Mouse (Mus musculus) kidney, postnatal 0 days (tissue): ENCODE data around the gene Dnah11. TPM values are rescaled to one million over a fixed set of nuclear protein-coding genes. Genes with fewer than 3 reads are reported as not detected.
"Not testable (repeated sequence)": the region's sequence is repeated elsewhere in the genome, so short reads cannot be mapped to it uniquely, and the experiment has no call there.

Source experiments
- ATAC-seq: fragments of 200-750 bp; cut with Nextera tagmentation; replicated peaks from 2 replicates; pipeline ENCODE4 v1.8.0; 2017; ENCODE audit warnings: low read depth, moderate number of reproducible peaks, moderate TSS enrichment, moderate library complexity; ENCODE audit not compliant: low FRiP score
- DNase-seq: peaks from one replicate; pipeline ENCODE4 v3.0.0-alpha.2; 2016; ENCODE audit warnings: low spot score
- H3K27ac ChIP-seq: fragments of 300-500 bp; sonication (generic); 2 replicates; pipeline ENCODE4 v1.5.1; 2014; ENCODE audit warnings: mild to moderate bottlenecking
- H3K27me3 ChIP-seq: fragments of 300-500 bp; sonication (generic); 2 replicates; pipeline ENCODE4 v1.6.1; 2014; ENCODE audit warnings: low read length, mixed read lengths; ENCODE audit not compliant: insufficient read depth
- H3K36me3 ChIP-seq: fragments of 300-500 bp; sonication (generic); 2 replicates; pipeline ENCODE4 v1.6.1; 2014; ENCODE audit warnings: low read length, mixed read lengths; ENCODE audit not compliant: insufficient read depth
- H3K4me1 ChIP-seq: fragments of 300-500 bp; sonication (generic); replicated peaks from 2 replicates; pipeline ENCODE4 v1.6.1; 2014; ENCODE audit warnings: antibody characterized with exemption, low read length, mixed read lengths; ENCODE audit not compliant: insufficient read depth
- H3K4me2 ChIP-seq: fragments of 300-500 bp; sonication (generic); 2 replicates; pipeline ENCODE4 v1.6.1; 2014; ENCODE audit warnings: mild to moderate bottlenecking, low read length, moderate library complexity, mixed read lengths
- H3K4me3 ChIP-seq: fragments of 300-500 bp; sonication (generic); replicated peaks from 2 replicates; pipeline ENCODE4 v1.5.1; 2014; ENCODE audit warnings: low read depth, low read length
- H3K9ac ChIP-seq: fragments of 300-500 bp; sonication (generic); 2 replicates; pipeline ENCODE4 v1.6.1; 2014; ENCODE audit warnings: low read depth, low read length
- H3K9me3 ChIP-seq: fragments of 300-500 bp; sonication (generic); replicated peaks from 2 replicates; pipeline ENCODE4 v1.6.1; 2016; ENCODE audit warnings: low read length, inconsistent platforms, mixed read lengths
- CTCF ChIP-seq: IDR thresholded peaks from 2 replicates; pipeline ENCODE4 v1.5.1; 2016; ENCODE audit warnings: antibody characterized with exemption, low read depth, mild to moderate bottlenecking, moderate library complexity
- WGBS: fragments of 180-500 bp; shearing (Covaris S2); extraction: QIAGEN DNeasy Blood & Tissue Kit; methylation state at CpG from one replicate; pipeline ENCODE4 v1.1.7; 2014; 5-methylcytosine and 5-hydroxymethylcytosine counted together
- polyA plus RNA-seq: library from polyadenylated mRNA; unstranded; fragments of >200 nt; fragmentation: Nextera tagmentation; extraction: Ambion mirVana; gene quantifications from 2 replicates; pipeline ENCODE4 v1.2.1, GENCODE M21; 2015

The Dnah11 gene
- polyA plus RNA-seq, 1 experiment from 2014 or later, result 1.3 TPM

DNA sequence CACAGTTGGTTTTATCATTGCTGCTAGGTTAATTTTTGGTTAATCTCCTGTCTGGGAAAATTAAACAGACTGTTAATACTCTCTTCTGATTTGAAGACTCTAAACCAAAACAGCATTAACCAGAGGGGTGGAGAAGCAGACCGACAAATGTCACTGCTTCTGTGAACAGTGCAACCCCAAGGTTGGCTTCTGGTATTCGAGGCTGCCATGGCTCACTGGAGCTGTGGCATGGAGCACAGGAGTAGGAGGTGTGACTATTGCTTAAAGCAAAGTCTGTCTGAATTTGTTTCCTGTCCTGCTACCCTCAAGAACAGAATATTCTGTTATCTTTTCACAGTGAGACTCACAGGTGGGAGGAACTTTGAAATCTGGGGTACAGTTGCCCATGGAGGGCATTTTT is 260.6 kb downstream of the Dnah11 start:
- Histone ChIP-seq H3K9me3 (no peaks in the 10 kb centered on the region), H3K27ac (no peak overlapping the region), H3K4me2 (no peak overlapping the region), H3K27me3 (no peaks in the 10 kb centered on the region), H3K36me3 (no peaks in the 10 kb centered on the region), H3K9ac (no peak overlapping the region), H3K4me3 (no peak overlapping the region), H3K4me1 (no peaks in the 10 kb centered on the region)
- no peak for TF ChIP-seq CTCF
- 23% methylated on average over 2 of the region's 2 CpGs for WGBS
- ATAC-seq, result 0 out of 2 replicates have a peak, but pooled peaks have one; percentile 29
- DNase-seq, result peak; percentile 31

DNA sequence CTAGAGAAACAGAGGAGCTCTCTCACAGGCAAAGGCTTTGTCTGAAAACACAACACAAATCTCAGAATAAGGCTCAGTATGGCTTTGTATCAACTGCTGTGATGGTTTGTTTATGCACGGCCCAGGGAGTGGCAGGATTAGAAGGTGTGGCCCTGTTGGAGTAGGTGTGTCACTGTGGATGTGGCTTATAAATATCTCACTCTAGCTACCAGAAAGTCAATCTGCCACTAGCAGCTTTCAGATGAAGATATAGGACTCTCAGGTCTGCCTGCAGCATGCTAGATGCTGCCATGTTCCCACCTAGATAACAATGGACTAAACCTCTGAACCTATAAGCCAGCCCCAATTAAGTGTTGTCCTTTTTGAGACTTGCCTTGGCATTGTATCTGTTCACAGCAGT is 266.8 kb downstream of the Dnah11 start:
- H3K4me2 ChIP-seq, result no peak overlapping the region
- ATAC-seq (no peak), DNase-seq (no peak)
- no peaks in the 10 kb centered on the region for H3K9me3 ChIP-seq
- no peak for TF ChIP-seq CTCF
- H3K9ac ChIP-seq, result no peak overlapping the region
- no peaks in the 10 kb centered on the region for H3K4me1 ChIP-seq
- H3K36me3 ChIP-seq, result no peaks in the 10 kb centered on the region
- WGBS, result 84% methylated on average over 1 of the region's 1 CpGs
- H3K27ac ChIP-seq, result no peak overlapping the region
- no peaks in the 10 kb centered on the region for H3K27me3 ChIP-seq
- no peak overlapping the region for H3K4me3 ChIP-seq

DNA sequence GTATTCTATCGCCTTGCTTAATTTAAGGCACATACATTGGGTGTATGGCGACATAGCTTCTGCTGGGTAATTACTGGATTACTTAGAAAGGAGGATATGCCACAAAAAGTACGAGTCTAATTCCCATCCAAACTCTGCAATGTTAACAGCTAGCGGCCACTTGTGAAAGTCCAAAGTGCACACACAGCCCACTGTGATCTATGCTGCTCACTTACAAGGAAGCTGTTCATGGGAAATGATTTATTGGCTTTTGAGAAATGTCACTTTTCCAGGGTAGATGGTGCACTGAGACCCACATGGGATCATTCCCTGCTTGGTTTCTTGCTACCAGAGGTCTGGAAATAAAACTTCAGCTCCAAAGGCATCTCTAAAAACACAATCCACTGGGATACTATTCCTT is 269.1 kb downstream of the Dnah11 start:
- ATAC-seq, result no peak

DNA sequence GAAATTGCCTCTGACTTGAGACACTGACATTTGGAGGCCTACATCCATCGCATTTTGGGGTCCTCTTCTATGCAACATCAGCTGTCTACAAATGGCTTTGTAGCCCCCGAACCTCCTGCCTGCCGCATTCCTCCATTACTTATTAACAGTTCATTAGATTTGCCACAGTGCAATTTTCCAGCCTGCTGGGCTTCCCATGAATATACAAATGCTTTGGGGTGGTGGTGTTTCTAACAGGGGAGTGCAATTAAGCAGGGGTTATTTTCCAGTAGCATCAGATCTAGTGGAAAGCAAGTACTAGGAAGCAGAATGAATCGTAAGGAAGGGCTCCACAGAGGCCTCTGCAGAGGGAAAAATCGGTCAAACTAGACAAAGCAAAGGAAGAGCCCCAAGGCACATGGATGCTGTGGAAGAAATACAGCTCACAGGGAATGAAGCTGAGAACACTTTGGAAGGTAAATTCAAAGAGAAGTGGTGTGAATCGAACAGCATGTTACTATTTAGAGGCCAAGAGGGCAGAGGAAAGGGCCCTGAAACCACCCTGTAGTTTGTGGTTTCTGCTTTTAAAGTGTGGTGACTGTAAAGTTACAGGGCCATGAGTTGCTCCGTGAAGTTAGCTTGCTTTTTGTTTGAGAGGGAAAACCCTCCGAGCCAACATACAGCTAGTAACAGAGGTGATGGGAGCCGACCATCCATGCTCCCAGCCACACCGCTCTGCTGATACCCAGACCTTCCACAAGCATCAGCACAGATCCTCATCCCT is 282.8 kb downstream of the Dnah11 start:
- H3K9me3 ChIP-seq, result no peaks in the 10 kb centered on the region
- TF ChIP-seq CTCF, result no peak
- 47% methylated on average over 10 of the region's 10 CpGs for WGBS
- DNase-seq, result peak; percentile 20
- no peaks in the 10 kb centered on the region for H3K27me3 ChIP-seq
- H3K27ac ChIP-seq, result 0 out of 2 replicates have a peak overlapping the region, but pooled peaks have one; percentile 55
- ATAC-seq, result no peak
- no peak overlapping the region for H3K4me2 ChIP-seq
- H3K4me1 ChIP-seq, result no peaks in the 10 kb centered on the region
- H3K9ac ChIP-seq, result no peak overlapping the region
- no peaks in the 10 kb centered on the region for H3K36me3 ChIP-seq
- no peak overlapping the region for H3K4me3 ChIP-seq

More for the DNA sequence above, 269.1 kb downstream of the Dnah11 start:
- Histone ChIP-seq H3K4me1 (no peaks in the 10 kb centered on the region), H3K4me3 (no peak overlapping the region), H3K27me3 (no peaks in the 10 kb centered on the region), H3K36me3 (no peaks in the 10 kb centered on the region), H3K9ac (no peak overlapping the region), H3K27ac (no peak overlapping the region), H3K9me3 (no peaks in the 10 kb centered on the region), H3K4me2 (no peak overlapping the region)
- no peak for DNase-seq
- TF ChIP-seq CTCF, result no peak
- 78% methylated on average over 4 of the region's 4 CpGs for WGBS

DNA sequence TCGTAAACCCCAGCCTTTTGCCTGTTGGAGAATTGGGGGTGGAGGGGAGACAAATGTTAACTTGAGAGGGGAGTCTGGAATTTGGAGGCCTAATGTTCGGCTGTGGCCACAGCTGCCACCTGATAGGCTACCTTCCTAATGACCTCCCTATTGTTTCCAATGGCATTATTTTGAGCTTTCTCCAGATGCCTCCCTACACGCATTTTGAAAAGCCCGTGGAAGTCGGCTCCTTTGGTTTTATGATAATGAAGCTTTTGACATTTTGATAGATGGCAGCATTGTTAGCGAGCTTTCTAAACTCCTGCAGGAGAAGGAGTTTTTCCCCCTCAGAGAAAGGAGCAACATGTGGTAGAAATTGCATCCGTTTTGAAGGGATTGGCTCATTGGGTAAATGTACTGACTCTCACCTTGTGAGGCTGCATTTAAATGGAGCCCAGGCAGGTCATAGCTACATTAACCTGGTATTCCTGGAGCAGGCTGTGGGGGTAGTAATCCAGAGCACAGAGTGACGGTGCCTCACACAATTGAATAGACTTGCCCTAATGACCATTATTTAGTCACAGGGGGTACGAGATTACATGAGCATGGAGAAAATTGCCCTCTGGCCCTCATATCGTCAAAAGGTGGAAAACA is 284.1 kb downstream of the Dnah11 start:
- WGBS, result 15% methylated on average over 10 of the region's 10 CpGs
- peak; percentile 10 for DNase-seq
- Histone ChIP-seq H3K36me3 (no peaks in the 10 kb centered on the region), H3K4me2 (no peak overlapping the region), H3K27ac (peak overlapping the region; percentile 55; the same call in 1 of the 2 replicates), H3K9me3 (no peaks in the 10 kb centered on the region), H3K27me3 (no peaks in the 10 kb centered on the region), H3K4me1 (no peaks in the 10 kb centered on the region), H3K4me3 (no peak overlapping the region), H3K9ac (no peak overlapping the region)
- TF ChIP-seq CTCF, result no peak
- no peak for ATAC-seq

DNA sequence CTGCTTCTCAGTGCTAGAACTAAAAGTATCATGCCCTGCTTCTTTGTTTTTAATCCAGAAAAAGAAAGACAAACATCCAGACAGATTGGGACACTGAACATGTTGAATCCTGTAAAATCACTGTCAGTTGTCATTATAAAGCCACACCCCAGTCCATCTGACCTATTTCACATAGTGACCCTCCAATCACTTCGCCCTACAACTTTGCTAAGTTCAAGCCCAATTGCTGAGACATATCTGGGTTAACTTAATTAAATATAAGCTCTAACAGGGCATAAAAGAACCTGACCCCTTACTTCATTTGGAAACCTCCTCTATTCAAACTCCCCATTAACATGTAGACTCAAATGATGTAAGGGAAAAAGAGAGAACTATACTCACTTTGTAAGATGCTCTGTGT is 287.4 kb downstream of the Dnah11 start:
- DNase-seq (no peak), ATAC-seq (no peak)
- WGBS, result 96% methylated on average over 1 of the region's 1 CpGs
- TF ChIP-seq CTCF, result no peak
- Histone ChIP-seq H3K4me1 (no peaks in the 10 kb centered on the region), H3K9ac (no peak overlapping the region), H3K4me2 (no peak overlapping the region), H3K27me3 (no peaks in the 10 kb centered on the region), H3K27ac (no peak overlapping the region), H3K36me3 (no peaks in the 10 kb centered on the region), H3K4me3 (no peak overlapping the region), H3K9me3 (no peaks in the 10 kb centered on the region)

DNA sequence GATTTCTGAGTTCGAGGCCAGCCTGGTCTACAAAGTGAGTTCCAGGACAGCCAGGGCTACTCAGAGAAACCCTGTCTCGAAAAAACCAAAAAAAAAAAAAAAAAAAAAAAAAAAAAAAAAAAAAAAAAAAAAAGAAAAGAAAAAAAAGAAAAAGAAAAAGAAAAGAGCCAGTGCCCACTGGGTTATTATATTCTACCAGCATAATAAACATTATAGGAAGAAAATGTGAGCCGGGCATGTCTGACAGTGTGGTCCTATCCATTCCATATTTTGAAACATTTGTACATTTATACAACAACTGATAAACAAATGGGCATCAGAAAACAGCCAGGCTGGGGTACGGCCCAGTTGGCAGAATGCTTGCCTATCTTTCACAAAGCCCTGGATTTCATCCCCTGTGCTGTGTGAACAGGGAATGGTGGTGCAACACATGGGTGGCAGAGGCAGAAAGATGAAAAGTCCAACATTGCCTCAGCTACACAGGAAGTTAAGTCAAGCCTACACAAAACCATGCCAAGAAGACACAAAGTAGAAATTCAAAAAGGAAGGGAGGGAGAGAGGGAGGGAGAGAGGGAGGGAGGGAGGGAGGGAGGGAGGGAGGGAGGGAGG is 293.5 kb downstream of the Dnah11 start:
- H3K9me3 ChIP-seq, DNase-seq, H3K36me3 ChIP-seq, ATAC-seq, H3K4me2 ChIP-seq, H3K9ac ChIP-seq, H3K4me3 ChIP-seq, H3K4me1 ChIP-seq, H3K27me3 ChIP-seq, H3K27ac ChIP-seq: not testable (repeated sequence)
- WGBS, result 80% methylated on average over 4 of the region's 4 CpGs
